Mouse (Mus musculus) CD4-positive, CD25-positive, alpha-beta regulatory T cell, adult 4 months (primary cell): ENCODE measurements around the gene Arrb2. TPM values are rescaled to one million over a fixed set of nuclear protein-coding genes. Genes with fewer than 3 reads are reported as not detected.
"Not testable (repeated sequence)": the region's sequence is repeated elsewhere in the genome, so short reads cannot be mapped to it uniquely, and the experiment has no call there.

Experiments used
- ATAC-seq: one replicate; pipeline ENCODE4 v1.8.0; 2017
- polyA plus RNA-seq, 2 experiments: library from polyadenylated mRNA; unstranded; fragments of 100-300 nt; shearing (Covaris generic); gene quantifications; one replicate each; pipeline ENCODE4 v1.2.1; 2017

Arrb2 gene
- polyA plus RNA-seq, result 10 to 100 TPM; 47.0 to 64.1 TPM

DNA sequence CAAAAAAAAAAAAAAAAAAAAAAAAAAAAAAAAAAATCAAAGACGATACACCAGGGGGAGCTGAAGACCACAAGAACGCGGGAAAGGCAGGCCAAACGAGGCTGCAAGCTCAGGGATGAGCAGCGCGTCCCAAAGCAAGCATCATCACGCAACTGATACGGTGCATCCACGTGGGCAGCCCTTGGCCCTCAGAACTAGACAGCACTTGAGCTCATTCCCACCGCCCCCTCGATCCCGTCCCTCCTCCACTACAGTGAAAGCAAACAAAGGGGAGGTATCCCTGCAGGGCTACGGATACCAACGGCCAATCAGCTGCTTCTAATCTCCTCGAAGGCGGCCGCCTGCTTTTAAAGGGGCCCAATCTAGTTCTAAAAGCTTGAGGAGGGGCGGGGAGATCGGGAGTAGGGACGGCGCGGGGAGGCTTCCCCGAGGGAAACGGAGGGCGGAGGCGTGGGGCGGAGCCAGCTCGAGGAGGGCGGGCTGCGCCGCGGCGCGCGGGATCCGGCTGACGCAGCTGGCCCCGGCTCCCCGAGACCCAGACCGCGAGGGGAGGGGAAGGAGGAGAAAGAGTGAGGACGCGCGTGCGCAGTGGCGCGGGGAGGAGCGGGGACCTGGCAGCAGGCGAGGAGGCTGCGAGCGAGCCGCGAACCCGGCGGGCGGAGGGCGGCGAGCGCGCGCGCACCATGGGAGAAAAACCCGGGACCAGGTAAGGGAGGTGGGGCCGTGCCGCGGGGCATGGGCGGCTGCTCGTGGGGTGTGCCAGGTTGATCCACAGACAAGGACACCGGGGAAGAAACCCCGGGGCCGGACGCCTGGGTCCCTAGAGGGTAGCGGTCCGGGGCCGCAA is at the start of gene Arrb2:
TSS of gene Arrb2 (plus strand) at position 588 of the 847 bp plus-strand sequence.
- peak; percentile 80 for ATAC-seq

DNA sequence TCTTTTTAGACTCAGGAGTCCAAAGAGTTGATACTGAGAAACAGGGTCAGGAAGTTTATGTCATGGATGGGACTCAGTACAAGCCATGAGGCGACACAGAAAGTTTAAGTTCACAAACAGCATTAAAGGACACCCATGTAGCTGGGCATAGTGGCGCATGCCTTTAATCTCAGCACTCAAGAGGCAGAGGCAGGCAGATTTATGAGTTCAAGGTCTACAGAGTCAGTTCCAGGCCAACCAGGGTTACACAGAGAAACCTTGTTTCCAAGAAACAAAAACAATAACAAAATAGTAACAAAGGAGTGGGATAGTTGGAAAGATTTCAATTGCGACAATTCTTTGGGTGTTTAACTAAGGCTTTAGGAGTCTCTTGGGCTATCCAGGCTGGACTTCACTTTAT is 48.3 kb upstream of the Arrb2 start:
- ATAC-seq, result no peak

- ATAC-seq, result no peak
These were observed 45.0 kb upstream of the Arrb2 start for GRCm38 (mm10) chr11:70387436-70387835.

DNA sequence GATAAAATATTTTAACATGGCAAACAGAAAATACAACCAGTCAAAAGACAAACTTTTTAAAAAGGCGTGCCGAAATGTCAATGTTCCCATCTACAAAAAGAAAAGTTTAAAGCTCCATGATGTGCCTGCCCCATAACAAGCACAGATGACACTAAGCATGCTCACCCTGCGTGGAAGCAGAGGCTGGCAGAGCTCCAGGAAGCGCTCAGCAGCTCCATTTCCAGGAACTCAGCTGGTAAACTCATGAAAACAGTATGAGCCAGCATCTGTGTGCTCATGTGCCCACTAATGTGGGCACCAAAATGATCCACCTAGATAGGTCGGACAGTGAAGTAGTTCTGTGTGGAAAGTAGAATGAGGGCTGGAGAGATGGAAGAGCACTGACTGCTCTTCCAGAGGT is 43.0 kb upstream of the Arrb2 start:
- no peak for ATAC-seq

GRCm38 (mm10) chr11:70403598-70403997 is 28.8 kb upstream of the Arrb2 start:
- ATAC-seq, result no peak

- peak; percentile 85 for ATAC-seq
These were observed 22.7 kb upstream of the Arrb2 start, which contains the start of gene Pelp1 for GRCm38 (mm10) chr11:70409594-70410296. Gene Pelp1, minus strand, starts transcription at chr11:70410031.

- ATAC-seq, result peak; percentile 56
These were observed 22.2 kb upstream of the Arrb2 start for GRCm38 (mm10) chr11:70410297-70410643.

GRCm38 (mm10) chr11:70412591-70412990 is 19.8 kb upstream of the Arrb2 start:
- ATAC-seq, result no peak

DNA sequence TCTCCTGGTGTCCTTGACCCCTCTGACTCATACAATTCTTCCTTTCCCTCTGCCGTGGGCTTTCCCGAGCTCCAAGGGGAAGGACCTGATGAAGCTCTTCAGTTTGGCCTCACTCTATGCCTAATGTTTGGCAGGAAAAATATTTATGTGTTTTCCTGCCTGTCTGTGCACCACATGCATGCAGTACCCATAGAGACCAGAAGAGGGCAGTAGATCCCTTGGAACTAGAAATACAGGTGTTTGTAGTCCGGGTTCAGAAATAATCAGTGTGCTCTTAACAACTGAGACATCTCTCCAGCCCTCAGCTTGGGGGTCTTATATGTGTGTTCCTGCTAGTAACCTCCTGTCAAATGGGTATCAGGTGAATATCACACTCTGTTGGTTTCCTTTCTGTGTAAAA is 18.5 kb upstream of the Arrb2 start:
- ATAC-seq, result no peak

GRCm38 (mm10) chr11:70418199-70418598 is 14.2 kb upstream of the Arrb2 start:
- ATAC-seq, result no peak

GRCm38 (mm10) chr11:70419486-70419885 is 12.9 kb upstream of the Arrb2 start:
- no peak for ATAC-seq

GRCm38 (mm10) chr11:70426598-70426997 is 5.8 kb upstream of the Arrb2 start:
- not testable (repeated sequence) for ATAC-seq

- no peak for ATAC-seq
These were observed 861 bp upstream of the Arrb2 start for GRCm38 (mm10) chr11:70431574-70431973.

DNA sequence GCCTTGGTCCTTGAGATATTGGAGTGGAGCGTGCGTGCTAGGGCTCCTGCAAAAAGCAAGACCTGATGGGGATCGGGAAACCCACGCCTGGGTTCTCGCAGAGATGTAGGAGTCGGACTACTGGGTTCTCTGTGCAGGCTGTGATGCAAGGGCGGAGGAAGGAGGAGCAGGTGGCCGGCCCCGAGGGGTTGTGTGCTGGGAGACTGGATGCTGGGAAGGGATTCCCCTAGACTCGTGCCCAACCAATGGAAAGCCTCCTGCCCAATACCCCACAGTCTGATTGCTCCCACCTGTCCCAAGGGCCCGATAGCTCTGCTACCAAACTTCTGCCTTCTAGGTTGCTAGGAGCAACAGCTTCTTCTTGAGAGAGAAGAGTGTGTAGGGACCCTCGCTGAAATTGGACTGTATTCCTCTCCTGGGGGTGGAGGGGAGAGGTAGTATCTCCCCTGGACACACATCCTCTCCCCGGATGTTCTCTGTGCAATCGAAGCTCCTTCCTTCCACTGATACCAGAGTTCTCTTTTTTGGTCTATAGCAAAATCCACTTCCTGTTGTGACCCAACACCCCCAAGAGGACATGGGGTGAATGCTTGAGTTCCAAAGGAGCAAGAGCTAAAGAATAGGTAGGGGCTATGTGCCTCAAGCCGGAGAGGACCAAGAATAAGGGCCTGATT is 597 bp downstream of the Arrb2 start:
- ATAC-seq, result peak; percentile 24

DNA sequence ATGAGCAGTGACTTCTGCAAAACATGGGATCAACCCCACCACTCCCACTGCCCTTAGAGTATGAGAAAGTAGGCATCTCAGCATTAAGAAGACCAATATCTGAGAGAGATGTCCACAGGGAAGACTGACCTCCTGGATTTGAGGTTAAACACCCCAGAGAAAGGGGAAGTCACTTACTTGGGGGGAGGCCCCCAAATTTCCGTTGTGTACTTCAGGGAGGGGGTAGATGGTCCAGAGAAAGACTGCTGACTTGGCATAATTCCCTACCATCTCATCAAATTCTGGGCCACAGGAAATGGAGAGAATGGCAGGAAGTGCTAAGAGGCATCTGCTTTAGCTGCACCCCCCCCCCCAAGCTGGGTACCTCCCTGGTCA is 1.1 kb downstream of the Arrb2 start:
- no peak for ATAC-seq

- ATAC-seq, result no peak
These were observed 1.5 kb downstream of the Arrb2 start for GRCm38 (mm10) chr11:70433951-70434350.

DNA sequence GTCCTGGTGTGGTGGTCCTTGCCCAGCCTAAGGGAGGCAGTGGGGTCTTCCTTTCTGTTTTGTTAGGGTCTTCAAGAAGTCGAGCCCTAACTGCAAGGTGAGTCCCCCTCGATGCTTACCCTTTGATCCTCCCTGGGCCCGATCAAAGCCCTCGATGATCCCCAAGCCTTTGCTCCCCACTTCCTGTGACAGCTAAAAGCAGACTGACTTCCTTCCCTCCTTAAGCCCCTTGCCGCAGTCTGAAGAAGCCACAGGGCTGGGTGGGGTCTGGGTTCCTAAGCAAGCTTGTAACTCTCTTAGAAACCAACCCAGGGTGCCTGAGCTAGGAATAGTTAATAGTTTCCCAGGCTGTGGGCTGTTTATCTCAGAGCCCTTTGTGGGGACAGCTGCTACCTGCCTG is 3.0 kb downstream of the Arrb2 start:
- peak; percentile 17 for ATAC-seq

GRCm38 (mm10) chr11:70437426-70437825 is 5.0 kb downstream of the Arrb2 start:
- ATAC-seq, result no peak

GRCm38 (mm10) chr11:70438728-70439374 is 6.4 kb downstream of the Arrb2 start:
- ATAC-seq, result no peak

DNA sequence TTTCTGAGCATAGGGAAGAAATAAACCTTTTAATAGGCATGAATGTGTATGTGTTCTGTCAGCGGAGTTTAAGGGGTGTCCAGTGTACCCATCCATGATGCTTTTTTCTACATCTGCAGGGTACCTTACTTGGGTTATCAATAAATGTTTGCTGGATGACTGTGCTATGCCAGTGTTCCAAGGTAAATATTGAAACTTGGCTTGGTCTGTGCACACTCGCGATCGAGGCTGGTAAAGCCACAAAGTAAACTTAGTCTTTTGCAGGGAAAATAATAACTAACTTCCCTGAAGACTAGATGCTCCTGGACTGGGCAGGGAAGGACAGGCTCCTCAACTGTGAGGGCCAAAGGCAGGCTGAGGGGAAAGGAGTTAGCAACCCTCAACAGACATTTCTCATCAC is 8.2 kb downstream of the Arrb2 start:
- no peak for ATAC-seq

- ATAC-seq, result no peak
These were observed 9.4 kb downstream of the Arrb2 start for GRCm38 (mm10) chr11:70441882-70442281.

- ATAC-seq, result no peak
These were observed 11.5 kb downstream of the Arrb2 start for GRCm38 (mm10) chr11:70443964-70444363.

DNA sequence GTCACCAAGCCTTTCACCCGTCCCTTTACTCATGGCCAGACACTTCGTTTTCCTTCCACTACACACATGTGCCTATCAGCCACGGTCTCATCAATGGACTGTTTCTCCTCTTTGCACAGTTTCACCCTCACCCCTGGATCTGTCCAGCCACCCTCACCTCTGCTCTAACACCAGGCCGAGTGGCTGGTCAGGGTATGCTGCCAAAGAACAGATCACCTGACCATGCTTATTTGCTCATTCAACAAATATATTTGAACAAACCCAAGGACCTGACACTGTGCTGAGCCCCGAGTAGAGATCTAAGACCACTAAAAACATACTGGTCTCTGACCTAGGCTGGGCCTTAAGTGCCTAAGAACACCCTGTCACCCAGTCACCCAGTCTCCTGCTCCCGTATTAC is 12.2 kb downstream of the Arrb2 start:
- ATAC-seq, result no peak
